Mouse (Mus musculus) stomach, embryonic 14.5 days (tissue): ENCODE results near the gene Robo1. TPM values are rescaled to one million over a fixed set of nuclear protein-coding genes. Genes with fewer than 3 reads are reported as not detected.

Experiments used
- ATAC-seq: fragments of 200-750 bp; cut with Nextera tagmentation; 2 replicates; pipeline ENCODE4 v1.8.0; 2017; ENCODE audit warnings: low read depth, moderate TSS enrichment; ENCODE audit not compliant: insufficient number of reproducible peaks, insufficient read depth, low FRiP score
- H3K27ac ChIP-seq: fragments of 300-500 bp; sonication (generic); 2 replicates; pipeline ENCODE4 v1.5.1; 2014; ENCODE audit warnings: mild to moderate bottlenecking, low read length, moderate library complexity, mixed read lengths
- H3K27me3 ChIP-seq: fragments of 300-500 bp; sonication (generic); 2 replicates; pipeline ENCODE4 v1.6.1; 2014; ENCODE audit warnings: low read length, control low read depth, mixed read lengths; ENCODE audit not compliant: control insufficient read depth, insufficient read depth
- H3K36me3 ChIP-seq: fragments of 300-500 bp; sonication (generic); 2 replicates; pipeline ENCODE4 v1.6.1; 2014; ENCODE audit warnings: mild to moderate bottlenecking, control low read depth, low read length, moderate library complexity, mixed read lengths; ENCODE audit not compliant: control insufficient read depth, insufficient read depth
- H3K4me1 ChIP-seq: fragments of 300-500 bp; sonication (generic); 2 replicates; pipeline ENCODE4 v1.6.1; 2014; ENCODE audit warnings: low read length, control low read depth, mixed read lengths; ENCODE audit not compliant: control insufficient read depth, insufficient read depth
- H3K4me2 ChIP-seq: fragments of 300-500 bp; sonication (generic); replicated peaks from 2 replicates; pipeline ENCODE4 v1.6.1; 2014; ENCODE audit warnings: low read depth, low read length, control low read depth
- H3K4me3 ChIP-seq: fragments of 300-500 bp; sonication (generic); 2 replicates; pipeline ENCODE4 v1.5.1; 2014; ENCODE audit warnings: low read depth, low read length, control low read depth
- H3K9ac ChIP-seq: fragments of 300-500 bp; sonication (generic); replicated peaks from 2 replicates; pipeline ENCODE4 v1.6.1; 2014; ENCODE audit warnings: low read depth, mild to moderate bottlenecking, control low read depth, low read length, moderate library complexity, mixed read lengths
- H3K9me3 ChIP-seq: fragments of 300-500 bp; sonication (generic); 2 replicates; pipeline ENCODE4 v1.6.1; 2016; ENCODE audit warnings: low read depth, low read length, control low read depth; ENCODE audit not compliant: control insufficient read depth
- WGBS: fragments of 180-500 bp; shearing (Covaris S2); extraction: QIAGEN DNeasy Blood & Tissue Kit; methylation state at CpG from one replicate; pipeline ENCODE4 v1.1.7; 2014; 5-methylcytosine and 5-hydroxymethylcytosine counted together
- polyA plus RNA-seq: library from polyadenylated mRNA; unstranded; fragments of >200 nt; fragmentation: Nextera tagmentation; extraction: Ambion mirVana; gene quantifications from 2 replicates; pipeline ENCODE4 v1.2.1, GENCODE M21; 2014

The Robo1 gene
- polyA plus RNA-seq, 1 experiment from 2014 or later = 37.5 TPM

DNA sequence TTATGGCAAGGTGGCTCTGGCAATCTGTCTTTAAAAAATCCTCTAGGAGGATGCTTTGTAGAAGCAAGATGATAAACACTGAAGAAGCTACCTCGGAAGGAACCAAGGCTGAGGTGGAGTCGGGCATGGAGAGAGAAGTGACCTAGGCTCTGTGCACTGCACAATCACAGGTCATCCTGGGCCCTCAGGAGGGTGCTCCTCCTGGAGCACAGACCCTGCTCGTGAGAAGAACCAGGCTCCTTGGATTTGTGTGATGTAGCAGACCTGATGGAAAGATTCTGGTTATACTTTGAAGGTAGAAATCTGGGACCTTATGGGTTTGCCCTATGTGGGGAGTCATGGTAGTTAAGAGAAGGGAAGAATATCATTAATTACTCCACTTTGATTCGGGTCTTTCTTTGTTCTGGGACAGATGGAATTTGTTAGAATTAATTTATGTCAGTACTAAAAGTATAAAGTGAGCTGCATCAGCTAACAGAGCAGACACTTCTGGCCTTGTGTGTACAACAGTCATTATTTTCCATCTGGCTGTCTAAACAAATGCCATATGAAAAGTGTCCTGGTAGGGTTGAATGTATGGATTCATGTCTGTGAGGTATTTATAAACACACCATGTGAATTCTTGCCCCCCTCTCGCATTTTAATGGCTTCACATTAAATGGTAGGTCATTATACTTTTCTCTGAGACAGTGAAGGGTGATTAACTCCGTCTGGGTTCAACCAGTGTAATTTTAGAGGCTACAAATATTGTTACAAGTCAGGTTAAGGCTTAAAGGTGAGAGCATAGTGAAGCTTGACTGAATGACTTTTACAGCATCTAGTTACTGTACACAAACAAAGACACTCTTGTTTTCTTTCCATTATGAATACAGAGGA lies 377.7 kb downstream of the Robo1 start:
- Histone ChIP-seq H3K4me2 (peak overlapping the region; percentile 2; the same call in 1 of the 2 replicates), H3K9ac (no peak overlapping the region), H3K9me3 (no peaks in the 10 kb centered on the region), H3K36me3 (no peaks in the 10 kb centered on the region), H3K4me1 (peaks cover 28% of the 10 kb centered on the region; the same call in 1 of the 2 replicates), H3K4me3 (no peak overlapping the region), H3K27me3 (no peaks in the 10 kb centered on the region), H3K27ac (peak overlapping the region; percentile 61; the same call in 1 of the 2 replicates)
- WGBS = 24% methylated on average over 6 of the region's 6 CpGs
- peak; percentile 60; the same call in 1 of the 2 replicates for ATAC-seq

DNA sequence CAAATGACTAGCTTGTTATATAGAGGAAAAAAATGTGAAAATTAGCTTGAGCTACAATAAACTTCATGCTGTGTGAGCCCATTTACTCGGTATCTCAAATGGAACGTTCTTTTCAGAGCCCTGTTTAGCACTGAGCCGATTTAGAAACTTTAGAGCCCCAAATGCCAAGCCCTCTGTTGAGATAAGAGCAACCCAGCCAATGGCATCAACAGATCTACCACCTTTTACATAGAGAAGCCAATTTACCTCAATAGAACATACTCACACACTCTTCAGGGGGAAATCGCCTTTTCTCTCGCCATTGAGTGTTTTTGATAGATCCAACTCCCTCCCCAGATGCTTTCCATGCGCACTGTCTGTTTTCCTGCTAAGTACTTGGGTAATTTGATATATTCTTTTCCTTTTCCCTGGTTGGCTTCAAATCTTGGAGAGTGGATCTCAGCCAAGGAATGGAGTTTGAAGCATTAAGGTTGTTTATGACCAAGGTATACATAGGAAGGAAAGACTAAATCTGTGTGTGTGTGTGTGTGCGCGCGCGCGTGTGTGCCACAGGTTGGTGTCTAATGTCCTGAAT lies 378.5 kb downstream of the Robo1 start:
- peak overlapping the region; percentile 4; the same call in 1 of the 2 replicates for H3K27ac ChIP-seq
- peaks cover 28% of the 10 kb centered on the region; the same call in 1 of the 2 replicates for H3K4me1 ChIP-seq
- no peaks in the 10 kb centered on the region for H3K36me3 ChIP-seq
- no peaks in the 10 kb centered on the region for H3K27me3 ChIP-seq
- no peaks in the 10 kb centered on the region for H3K9me3 ChIP-seq
- H3K4me2 ChIP-seq = peak overlapping the region; percentile 2; the same call in 1 of the 2 replicates
- no peak overlapping the region for H3K4me3 ChIP-seq
- no peak for ATAC-seq
- 46% methylated on average over 11 of the region's 11 CpGs for WGBS
- no peak overlapping the region for H3K9ac ChIP-seq

DNA sequence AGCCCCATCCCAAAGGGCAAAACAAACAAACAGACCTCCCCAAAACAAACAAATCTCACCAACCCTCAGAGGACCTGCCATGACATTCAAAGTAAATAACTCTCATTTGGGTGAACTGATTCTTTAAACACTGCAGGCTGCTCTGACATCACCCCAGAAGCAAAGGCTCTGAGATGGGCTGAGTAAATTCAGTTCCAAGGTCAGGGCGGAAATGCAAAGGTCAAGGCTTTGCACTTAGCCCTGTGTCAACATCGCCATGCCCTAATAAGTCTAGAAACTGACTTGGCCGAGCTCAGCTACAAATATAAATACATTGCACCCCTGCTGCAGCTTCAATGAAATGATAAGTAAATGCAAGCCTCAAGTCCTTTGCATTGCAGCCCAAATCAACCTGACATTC lies 379.5 kb downstream of the Robo1 start:
- H3K9me3 ChIP-seq = no peaks in the 10 kb centered on the region
- no peak overlapping the region for H3K9ac ChIP-seq
- no peak overlapping the region for H3K27ac ChIP-seq
- peaks cover 28% of the 10 kb centered on the region; the same call in 1 of the 2 replicates for H3K4me1 ChIP-seq
- H3K4me3 ChIP-seq = no peak overlapping the region
- ATAC-seq = no peak
- no peak overlapping the region for H3K4me2 ChIP-seq
- no peaks in the 10 kb centered on the region for H3K27me3 ChIP-seq
- no peaks in the 10 kb centered on the region for H3K36me3 ChIP-seq
- WGBS = 16% methylated on average over 3 of the region's 3 CpGs

DNA sequence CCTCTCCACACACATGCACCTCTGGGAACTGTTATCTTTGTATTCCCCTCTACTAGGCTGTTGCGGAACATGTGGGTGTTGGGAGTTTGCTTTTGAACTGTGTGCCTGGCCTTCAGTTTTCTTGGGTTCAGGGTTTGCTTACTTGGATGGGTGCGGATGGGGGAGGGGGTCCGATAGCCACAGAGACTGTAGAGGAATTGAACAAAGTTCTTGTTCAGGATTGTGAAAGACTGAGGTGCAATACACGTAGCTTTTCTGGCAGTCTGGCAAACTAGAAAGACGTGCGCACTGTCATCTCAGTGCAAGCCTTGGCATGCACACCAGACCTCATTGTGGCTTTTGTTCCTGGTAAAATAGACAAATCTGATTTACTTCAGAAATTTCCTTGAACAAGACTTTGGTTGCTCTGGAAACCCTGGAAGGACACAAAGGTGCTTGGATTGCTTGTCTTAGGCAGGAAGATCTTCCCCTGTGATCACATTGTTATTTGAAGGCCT lies 380.1 kb downstream of the Robo1 start:
- no peak for ATAC-seq
- peaks cover 28% of the 10 kb centered on the region; the same call in 1 of the 2 replicates for H3K4me1 ChIP-seq
- H3K9ac ChIP-seq = no peak overlapping the region
- H3K4me2 ChIP-seq = no peak overlapping the region
- no peak overlapping the region for H3K4me3 ChIP-seq
- WGBS = 76% methylated on average over 6 of the region's 6 CpGs
- 0 out of 2 replicates have a peak overlapping the region, but pooled peaks have one; percentile 22 for H3K27ac ChIP-seq
- no peaks in the 10 kb centered on the region for H3K36me3 ChIP-seq
- no peaks in the 10 kb centered on the region for H3K9me3 ChIP-seq
- H3K27me3 ChIP-seq = no peaks in the 10 kb centered on the region

DNA sequence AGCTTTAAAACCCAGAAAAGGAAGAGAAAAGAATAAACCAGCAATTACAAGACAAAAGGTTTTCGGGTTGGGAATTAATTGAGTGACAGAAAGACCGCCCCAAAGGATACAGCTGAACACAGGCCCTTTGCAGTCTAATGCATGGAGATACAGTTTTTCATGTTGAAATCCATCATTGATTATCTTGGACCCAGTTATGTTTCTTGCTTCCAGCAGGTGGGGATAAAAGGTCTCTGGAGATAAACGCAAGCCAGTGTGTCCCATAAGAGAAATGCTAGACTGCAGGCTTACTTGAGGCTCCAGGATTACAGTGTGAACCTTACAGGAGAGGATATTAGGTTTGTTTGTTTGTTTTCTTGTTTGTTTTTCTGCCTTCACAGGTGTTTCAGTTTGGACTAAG lies 383.8 kb downstream of the Robo1 start:
- no peak overlapping the region for H3K27ac ChIP-seq
- no peak overlapping the region for H3K9ac ChIP-seq
- no peak overlapping the region for H3K4me3 ChIP-seq
- no peaks in the 10 kb centered on the region for H3K27me3 ChIP-seq
- no peaks in the 10 kb centered on the region for H3K9me3 ChIP-seq
- H3K36me3 ChIP-seq = no peaks in the 10 kb centered on the region
- peaks cover 11% of the 10 kb centered on the region for H3K4me1 ChIP-seq
- H3K4me2 ChIP-seq = no peak overlapping the region
- WGBS = 41% methylated on average over 3 of the region's 3 CpGs
- ATAC-seq = no peak

DNA sequence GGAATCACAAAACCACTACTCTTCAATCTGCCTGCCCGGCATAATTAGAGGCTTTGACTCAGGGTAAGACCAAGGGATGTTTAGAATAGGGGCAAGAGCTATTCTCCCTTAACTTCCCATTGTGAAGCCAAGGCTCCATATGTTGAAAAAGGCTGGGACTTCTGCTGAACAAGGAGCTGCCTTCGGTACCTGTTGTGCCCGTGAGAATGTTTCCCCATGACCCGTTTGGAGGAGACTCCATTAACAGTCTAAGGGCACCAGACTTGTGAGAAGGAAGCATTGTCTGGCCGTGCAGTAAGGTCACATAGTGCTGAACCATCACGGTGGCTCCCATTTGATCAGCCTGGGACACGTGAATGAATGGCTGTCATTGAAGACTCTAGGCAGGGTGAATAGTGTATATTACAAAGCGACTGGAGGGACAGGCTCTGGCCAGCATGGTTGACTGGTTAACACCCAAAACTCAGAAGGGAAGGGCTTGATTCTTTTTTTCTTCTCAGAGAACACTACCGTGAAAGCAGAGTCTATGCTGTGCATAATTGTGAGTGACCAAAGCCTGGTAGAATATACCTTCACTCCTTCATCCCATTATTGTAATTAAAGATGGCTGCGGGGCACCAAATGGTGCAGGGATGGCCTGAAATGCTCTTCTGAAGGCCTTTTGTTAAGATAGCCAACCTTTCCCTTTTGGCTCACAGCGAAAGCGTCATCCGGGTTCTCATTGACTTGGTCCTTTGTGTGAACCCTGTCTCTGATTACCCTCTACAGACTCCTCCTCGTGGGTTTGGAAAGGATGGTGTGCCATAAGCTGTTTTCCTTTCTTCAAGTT lies 385.6 kb downstream of the Robo1 start:
- no peak overlapping the region for H3K4me2 ChIP-seq
- H3K9ac ChIP-seq = no peak overlapping the region
- no peak for ATAC-seq
- no peak overlapping the region for H3K27ac ChIP-seq
- H3K36me3 ChIP-seq = no peaks in the 10 kb centered on the region
- H3K9me3 ChIP-seq = no peaks in the 10 kb centered on the region
- no peaks in the 10 kb centered on the region; the same call in 1 of the 2 replicates for H3K4me1 ChIP-seq
- no peak overlapping the region for H3K4me3 ChIP-seq
- 72% methylated on average over 14 of the region's 14 CpGs for WGBS
- no peaks in the 10 kb centered on the region for H3K27me3 ChIP-seq

DNA sequence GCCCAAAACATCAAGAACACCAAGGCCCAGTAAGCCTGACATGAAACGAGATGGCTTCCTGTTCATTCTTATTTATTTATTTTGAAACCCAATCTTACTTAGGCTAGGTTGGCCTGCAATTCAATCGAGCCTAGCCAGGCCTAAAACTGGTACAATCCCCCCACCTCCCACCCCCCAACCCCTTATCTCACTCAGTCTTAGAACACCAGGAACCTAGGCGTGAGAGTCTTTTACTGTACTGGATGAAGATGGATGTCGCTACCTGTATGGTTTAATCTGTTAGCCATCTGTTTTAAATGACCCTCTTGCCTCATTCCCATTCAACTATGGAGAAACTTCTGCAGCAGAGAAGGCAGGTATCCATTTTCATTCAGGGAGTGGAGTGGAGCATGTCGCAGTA lies 386.7 kb downstream of the Robo1 start:
- WGBS = 62% methylated on average over 5 of the region's 5 CpGs
- H3K9ac ChIP-seq = no peak overlapping the region
- H3K4me1 ChIP-seq = peaks cover 3% of the 10 kb centered on the region; the same call in 1 of the 2 replicates
- H3K27ac ChIP-seq = no peak overlapping the region
- no peak overlapping the region for H3K4me3 ChIP-seq
- H3K4me2 ChIP-seq = no peak overlapping the region
- no peak for ATAC-seq
- no peaks in the 10 kb centered on the region for H3K27me3 ChIP-seq
- no peaks in the 10 kb centered on the region for H3K36me3 ChIP-seq
- no peaks in the 10 kb centered on the region for H3K9me3 ChIP-seq
